Mouse (Mus musculus) thymus, postnatal 36 days (tissue): ENCODE results near the gene Srarp.

Experiments used
- DNase-seq, 2 experiments: peaks; one replicate each; pipeline ENCODE4 v3.0.0; 2022; ENCODE audit warnings: mixed read lengths in 2 of 2

Gene Srarp

GRCm38 (mm10) chr4:141387093-141387784 is 48.7 kb downstream of the Srarp start:
- peak; percentile 62 to 70 for DNase-seq

GRCm38 (mm10) chr4:141386150-141386549 is 49.8 kb downstream of the Srarp start:
- no peak for DNase-seq

- peak; percentile 27 to 36 for DNase-seq
Measured at GRCm38 (mm10) chr4:141385275-141385674, 50.6 kb downstream of the Srarp start.
